Mouse (Mus musculus) small intestine, adult 2 months (tissue): ENCODE results near the gene Ston2.
A peak's percentile ranks its signal among the peaks of the same experiment; 100 is the strongest.

Experiments used
- CTCF ChIP-seq: fragments of 200-500 bp; IDR thresholded peaks from 2 replicates; pipeline ENCODE4 v1.5.1; 2012; ENCODE audit warnings: low read depth, mild to moderate bottlenecking, control low read depth, inconsistent platforms, low read length, moderate library complexity, mixed read lengths; ENCODE audit not compliant: insufficient replicate concordance, insufficient read length; ENCODE audit errors: extremely low read depth
- POLR2A ChIP-seq: fragments of 200-500 bp; IDR thresholded peaks from 2 replicates; pipeline ENCODE4 v1.6.1; 2012; ENCODE audit warnings: low read depth, mild to moderate bottlenecking, control low read depth, inconsistent platforms, low read length, moderate library complexity

DNA sequence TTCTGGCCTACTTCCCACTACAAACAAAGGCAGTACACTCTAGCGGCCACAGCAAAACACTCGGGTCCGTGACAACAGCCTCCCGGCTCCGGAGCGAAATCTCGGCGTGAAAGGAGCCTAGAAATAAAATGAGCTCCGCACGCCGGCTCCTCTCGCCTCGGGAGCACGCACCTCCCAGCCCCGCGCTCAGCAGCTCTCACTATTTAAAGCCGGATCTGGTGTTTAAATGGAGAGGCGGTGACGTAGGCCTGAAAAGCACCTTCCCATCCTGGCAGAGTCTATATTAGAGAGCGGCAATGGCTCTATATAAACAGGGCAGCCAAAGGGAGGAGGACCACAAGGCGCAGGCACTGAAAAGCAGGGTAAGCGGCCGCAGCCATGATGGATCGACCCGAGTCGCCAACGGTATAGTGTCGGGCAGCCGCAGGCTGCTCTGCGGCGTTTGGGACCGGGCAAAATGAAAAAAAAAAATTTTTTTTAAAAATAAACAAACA lies 200.0 kb downstream of the Ston2 start:
- TF ChIP-seq CTCF (no peak), POLR2A (peak; percentile 99)
